Mouse (Mus musculus) heart, postnatal 14 days (tissue): ENCODE data around the gene Krt13. TPM values are rescaled to one million over a fixed set of nuclear protein-coding genes. Genes with fewer than 3 reads are reported as not detected.

Source experiments
- DNase-seq, 2 experiments: peaks; one replicate each; pipeline ENCODE4 v3.0.0; 2021 to 2022
- intact Hi-C: fragments of 180-260 bp; cut with DNase I; formaldehyde crosslinking; loops from one replicate; pipeline ENCODE4 v1.15.1; 2025
- long read RNA-seq, 2 experiments: library from polyadenylated mRNA; stranded (forward); transcript quantifications; one replicate each; pipeline ENCODE4 v2.0.0; 2021
- total RNA-seq, 2 experiments: library from RNA; stranded (reverse); gene quantifications; 2 replicates each; pipeline ENCODE4 v1.2.3; 2021

Krt13 gene
- not detected for total RNA-seq
- long read RNA-seq, experiment 1 = 0 reads
- long read RNA-seq, experiment 2 = 0 reads

DNA sequence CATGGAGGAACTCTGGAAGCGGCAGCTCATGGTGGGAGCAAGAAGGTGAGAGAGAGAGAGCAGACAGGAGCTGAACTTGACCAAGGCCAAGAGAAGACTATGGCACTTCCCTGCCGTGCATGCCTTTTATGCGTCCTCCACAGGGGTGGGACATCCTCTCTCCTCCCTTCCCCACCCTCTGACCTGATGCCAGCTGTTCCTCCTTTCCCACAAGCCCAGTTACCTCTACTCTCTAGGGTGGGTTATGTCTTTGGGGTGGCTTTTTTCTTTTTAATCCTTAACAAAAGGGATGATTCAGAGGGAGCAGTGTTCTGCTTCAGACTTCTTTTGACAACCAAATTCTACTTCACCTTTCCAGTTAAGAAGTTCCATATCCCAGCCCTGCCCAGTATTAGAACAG is at the start of gene Krt13:
Krt13 (minus strand) TSS at position 101 of the 400 bp plus-strand sequence.
- DNase-seq = no peak
- intact Hi-C loops = no loop called here

DNA sequence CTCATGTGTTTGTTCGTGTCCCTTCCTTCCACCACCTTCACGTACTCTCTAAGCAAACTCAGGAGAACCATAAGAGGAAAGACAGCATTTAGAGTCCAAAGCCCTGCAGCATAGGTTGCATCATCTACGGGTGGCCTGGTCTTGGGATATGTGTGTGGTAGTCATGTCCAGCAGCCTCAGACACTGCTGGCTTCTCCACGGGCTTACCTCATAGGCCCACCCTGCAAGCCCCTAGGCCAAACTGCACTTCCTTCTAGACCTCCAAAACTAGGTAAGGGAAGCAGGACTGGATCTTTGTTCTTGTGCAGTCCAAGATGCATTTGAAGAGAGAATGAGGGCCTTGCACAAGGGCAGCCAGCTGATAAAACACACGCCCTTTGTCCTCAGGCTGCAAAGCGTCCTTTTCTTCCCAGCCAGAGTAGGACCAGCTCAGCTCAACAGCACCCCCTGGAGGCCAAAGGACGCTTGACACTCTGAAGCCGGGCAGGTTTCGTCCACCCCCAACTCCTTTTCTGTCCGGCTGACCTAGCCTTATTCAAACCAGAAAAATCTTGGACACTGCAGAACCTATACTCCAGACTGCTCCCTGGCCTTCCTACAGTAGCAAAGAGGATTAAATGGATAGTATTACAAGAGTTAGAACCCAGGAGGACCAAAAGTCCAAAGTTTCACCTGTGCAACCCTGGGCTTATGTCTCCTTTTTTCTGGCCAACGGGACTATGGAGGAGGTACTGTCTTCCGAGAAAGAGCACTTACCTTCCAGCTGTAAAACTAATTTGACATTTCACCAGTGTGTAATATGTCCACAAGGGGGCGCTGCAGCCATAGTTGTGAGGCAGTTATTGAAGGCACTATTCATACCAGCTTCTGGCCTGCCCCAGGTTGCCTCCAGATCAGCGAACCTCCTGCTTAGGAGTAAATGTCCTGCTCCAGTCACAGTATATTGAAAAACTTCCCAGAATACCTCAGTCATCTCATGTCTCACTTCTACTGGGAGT is 47.7 kb upstream of the Krt13 start:
- intact Hi-C loops = loop anchor here (1.0 to 10.0 kb wide), 5 partner anchors 107 to 784 kb away; partner anchors contain the start of gene Krt10
- peak; percentile 74 to 85 for DNase-seq

DNA sequence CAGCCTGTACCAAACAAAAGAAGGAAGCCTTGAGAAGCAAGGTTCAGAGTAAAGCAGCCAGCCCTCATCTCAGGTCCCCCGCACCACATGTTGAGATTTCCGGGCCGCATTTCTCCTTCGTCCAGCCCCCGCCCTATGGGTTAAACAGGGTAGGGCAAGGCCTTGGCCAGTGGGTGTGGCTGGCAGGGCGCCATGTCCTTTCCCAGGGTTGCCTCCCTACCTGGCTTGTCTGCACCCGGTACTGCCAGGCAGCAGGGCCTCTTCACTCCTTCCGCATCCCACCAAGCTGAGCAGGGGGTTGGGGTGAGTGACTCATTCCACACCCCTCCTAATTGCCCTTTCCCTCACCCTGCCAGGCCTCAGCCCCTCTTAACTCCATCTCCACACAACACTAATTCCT is 46.7 kb upstream of the Krt13 start:
- intact Hi-C loops = loop anchor here (2.0 to 10.0 kb wide), 4 partner anchors 106 to 783 kb away; partner anchors contain the start of gene Krt10
- peak; percentile 40 to 61 for DNase-seq

DNA sequence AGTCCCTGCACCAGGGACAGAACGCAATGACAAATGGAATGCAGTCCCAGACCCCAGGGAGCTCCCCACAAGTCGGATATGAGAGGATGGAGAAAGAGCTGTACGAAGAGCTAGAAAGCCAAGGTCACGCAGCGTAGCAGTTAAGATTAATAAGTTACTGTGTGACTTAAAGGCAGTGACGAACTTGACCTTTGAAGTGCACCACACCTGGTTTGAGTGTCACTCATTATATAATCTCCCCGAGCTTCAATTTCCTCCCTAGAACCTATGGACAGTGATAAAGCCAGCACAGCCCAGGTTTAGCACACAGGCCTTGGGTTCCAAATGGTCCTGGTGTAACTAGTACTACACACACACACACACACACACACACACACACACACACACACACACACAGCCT is 43.0 kb upstream of the Krt13 start:
- intact Hi-C loops = loop anchor here (10.0 kb wide), 1 partner anchor 780 kb away; the partner anchor contains the start of gene Krt10
- no peak for DNase-seq

DNA sequence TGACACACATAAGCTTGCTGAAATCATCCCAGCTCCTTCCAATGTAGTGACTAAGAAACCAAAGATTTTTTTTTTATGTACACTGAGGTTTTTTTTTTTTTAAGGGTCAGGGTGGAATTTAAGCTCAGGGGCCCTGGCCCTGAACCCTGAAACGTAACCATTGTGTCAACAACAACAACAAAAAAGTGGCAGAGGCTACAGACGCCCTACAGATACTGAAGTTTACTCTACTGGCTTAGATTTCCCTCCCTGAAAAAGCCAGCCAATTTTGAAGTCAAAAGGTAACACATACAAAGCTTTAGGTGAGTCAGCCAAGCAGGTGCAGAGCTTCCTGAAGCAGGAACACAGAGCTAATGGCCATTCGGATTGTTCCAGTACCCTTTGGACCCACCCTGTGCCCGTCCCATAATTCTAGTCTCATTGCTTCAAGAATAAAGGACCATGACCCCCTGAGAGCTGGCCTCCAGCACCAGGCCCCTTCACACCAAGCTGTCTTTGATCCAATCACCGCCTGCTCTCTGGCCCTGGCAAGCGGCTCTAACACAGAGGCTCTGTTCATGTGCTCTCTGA is 36.6 kb upstream of the Krt13 start:
- DNase-seq = no peak
- intact Hi-C loops = no loop called here

DNA sequence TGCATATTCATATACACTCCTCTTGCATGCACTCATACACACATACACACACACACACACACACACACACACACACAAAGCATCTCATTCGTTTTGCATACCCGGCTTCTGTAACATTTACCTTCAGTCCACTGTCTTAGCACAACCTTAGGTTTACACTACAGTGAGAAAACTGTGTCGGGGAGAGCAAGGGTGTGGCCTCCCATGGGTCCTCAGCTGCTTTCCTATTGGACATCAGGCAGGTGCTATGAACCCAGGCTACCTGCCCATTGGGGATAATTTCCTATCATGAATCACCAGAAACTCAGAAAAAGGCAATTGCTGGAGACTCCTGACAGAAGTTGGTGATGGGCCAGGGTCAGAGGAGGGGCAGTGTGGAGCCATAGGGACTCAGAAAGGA is 36.0 kb upstream of the Krt13 start:
- no peak for DNase-seq
- intact Hi-C loops = no loop called here

DNA sequence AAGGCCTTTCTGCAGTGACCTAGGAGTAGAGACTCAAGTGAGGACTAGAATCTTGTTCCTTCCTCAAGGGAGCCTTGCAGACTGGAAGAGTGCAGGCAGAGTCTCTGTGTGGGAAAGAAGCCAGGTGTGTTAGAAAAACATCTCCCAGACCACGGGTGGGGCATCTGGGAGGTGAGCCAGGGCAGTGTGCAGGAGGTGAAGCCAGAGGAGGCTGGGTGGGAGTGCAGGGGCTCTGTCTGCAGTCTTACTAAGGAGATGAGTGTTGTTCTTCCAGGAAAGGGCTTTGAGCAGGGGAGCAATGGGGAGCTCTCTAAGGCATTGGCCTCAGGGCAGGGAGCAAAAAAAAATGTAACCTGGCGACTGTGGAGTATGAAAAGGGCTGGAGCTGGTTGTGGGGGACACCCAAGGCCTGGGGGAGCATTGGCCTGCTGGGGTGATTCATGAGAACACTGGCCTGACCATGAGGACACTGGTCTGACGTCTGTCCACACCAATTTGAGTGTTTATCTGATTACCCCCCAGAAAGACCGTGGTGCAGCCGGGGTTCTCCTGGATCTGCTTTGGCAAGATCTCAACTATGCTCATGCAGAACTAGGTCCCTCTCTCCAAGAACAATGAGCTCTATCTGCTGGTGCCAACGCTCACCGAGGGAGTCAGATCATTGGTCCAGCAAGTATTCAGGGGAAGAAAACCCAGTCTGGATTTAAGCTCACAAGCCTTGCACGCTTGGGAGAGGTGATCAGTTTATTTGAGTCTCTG is 34.3 kb upstream of the Krt13 start:
- DNase-seq = peak in 1 of 2 experiments; percentile 20
- intact Hi-C loops = no loop called here

DNA sequence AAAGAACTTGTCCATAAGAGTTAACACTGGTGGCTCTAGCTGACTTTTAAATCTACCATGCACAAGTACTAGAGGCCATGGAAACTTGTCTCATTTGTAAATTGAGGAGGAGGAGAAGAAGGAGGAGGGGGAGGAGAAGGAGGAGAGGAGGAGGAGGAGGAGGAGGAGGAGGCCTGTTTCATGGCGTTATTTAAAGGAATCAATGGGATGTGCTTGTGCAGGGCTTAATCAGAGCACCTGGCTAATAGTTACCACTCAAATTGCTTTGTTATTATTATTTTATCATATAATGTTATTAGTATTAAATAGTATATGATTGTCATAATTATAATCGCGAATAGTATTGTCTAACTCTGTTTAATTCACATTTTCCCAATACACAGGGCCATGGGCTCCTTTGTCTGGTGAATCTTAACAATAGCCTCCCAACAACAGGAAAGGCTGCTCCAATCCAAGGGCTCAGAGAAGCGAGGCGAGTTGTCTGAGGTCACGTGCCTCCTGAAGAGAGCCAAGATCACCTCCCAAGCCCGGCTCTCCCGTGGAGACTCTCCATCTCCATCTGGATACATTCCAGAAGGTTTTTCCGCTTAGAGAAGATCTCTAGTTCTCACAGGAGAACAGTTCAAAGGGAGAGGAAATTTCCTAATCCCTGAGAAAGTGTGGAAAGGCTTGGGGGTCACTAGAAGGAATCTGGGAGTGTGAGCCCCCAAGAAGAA is 27.4 kb upstream of the Krt13 start, which contains the start of gene Krt19:
Krt19 (minus strand) TSS at position 51 of the 716 bp plus-strand sequence.
- intact Hi-C loops = no loop called here
- DNase-seq = no peak

DNA sequence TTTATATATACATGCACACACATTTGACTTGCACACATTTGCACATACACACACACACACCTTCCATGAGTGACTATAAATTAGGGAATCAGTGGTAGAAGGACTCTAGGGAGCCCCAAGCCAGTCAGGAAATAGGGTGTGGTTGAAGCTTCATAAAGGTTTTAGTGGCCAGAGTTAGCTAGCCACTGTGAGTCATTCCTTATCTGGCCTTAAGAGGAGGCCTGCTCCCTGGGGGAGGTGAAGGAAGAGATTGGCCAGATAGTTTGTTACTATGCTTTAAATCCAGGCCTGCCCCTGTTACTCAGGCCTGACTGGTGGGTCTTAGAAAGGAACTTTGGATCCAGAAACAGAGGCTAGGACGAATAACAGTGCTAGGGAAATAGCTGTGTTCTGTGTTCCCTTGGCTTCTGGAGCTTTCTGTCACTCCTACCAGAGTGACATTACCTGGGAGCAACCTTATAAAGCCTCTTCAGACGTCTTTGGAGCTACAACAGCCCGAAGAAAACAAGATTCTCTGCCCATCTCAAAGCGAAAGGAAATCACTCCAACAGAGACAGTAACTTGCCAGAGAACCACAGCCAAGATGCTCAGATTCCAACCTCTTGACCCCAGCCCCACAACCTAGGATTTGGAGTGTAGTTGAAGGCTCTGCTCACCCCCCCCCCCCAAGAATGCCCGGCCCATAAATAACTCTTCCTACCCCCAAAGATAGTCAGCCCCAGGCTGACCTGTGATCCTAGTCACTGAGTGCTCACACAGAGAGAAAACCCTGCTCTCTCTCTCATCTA is 26.4 kb upstream of the Krt13 start:
- intact Hi-C loops = no loop called here
- DNase-seq = no peak

DNA sequence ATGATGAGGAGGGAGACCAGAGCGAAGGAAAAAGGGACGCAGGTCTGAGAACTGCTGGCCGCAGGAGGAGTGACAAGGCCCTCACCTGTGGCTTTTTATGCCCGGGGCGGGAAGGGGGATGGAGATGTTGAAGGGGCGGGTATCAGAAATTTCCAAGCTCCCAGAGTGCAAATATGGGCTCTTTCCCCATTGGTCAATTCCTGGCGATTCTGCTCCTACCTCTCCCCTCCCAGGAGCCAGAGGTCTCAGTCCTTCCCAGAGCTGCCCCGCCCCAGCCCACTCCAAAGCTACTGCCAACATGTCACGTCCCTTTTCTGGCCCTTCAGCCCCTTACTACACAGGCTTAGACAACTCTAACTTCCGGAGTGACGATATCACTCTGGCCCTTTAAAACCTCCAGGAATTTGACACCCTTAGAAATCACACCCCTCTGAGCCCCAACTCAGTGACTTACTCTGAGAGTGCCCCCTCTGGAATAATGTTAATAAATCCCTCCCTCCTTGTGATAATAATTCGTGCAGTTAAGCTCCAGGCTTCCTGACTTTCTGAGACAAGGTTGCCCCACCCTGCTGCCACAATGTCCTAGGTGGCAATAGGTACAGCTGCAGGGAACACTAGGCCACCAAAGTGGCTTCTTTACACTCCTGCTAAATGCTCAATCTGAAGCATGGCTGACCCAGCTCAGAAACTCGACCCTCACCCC is 24.6 kb upstream of the Krt13 start:
- DNase-seq = no peak
- intact Hi-C loops = no loop called here

DNA sequence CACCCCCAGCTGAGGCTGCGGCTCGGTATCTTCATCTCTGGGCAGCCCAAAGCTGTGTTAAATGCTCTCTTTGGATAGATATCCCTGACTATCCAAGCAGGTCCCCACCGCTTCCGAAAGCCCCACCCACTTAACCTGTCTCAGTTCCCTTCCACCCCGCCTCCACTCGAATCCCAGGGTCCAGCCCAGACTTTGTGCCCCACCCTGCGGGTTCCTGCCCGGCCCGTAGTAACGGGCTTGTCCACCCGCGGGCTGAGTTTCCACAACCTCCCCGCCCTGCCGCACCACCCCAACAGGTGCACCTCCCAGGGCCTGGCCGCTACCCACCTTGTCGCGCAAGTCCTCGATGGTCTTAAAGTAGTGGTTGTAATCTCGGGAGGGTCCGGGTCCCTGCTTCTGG is 23.7 kb upstream of the Krt13 start:
- no peak for DNase-seq

DNA sequence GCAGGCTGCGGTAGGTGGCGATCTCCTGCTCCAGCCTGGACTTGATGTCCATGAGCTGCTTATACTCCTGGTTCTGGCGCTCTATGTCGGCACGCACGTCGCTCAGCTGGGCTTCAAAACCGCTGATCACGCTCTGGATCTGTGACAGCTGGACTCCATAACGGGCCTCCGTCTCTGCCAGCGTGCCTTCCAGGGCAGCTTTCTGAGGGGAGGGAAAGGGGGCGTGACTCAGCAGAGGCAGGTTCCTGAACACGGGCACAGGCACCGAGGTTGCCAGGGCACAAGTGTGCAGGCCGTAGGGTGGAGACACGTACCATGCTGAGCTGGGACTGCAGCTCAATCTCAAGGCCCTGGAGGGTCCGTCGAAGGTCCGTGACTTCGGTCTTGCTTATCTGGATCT is 19.6 kb upstream of the Krt13 start:
- DNase-seq = no peak
- intact Hi-C loops = no loop called here

More for the DNA sequence above, 23.7 kb upstream of the Krt13 start:
- intact Hi-C loops = no loop called here

DNA sequence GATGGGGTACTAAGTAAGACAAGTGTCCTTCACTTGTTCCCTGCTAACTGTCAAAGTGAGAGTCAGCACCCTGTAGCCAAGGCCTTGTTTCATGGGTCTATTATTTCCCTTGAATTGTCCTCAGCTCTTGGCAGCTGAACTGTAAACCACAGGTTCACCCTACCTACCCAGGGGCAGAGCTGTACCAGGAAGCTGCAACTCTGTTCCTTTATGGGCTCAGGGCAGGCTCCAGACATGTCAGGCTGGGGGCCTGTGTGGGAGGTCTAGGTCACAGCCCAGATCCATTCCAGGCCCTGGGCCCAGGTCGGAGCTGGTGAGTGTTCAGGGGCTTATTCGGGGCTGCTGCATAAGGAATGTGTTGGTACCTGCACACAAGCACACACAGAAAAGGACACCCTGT is 18.0 kb upstream of the Krt13 start:
- no peak for DNase-seq
- intact Hi-C loops = no loop called here

DNA sequence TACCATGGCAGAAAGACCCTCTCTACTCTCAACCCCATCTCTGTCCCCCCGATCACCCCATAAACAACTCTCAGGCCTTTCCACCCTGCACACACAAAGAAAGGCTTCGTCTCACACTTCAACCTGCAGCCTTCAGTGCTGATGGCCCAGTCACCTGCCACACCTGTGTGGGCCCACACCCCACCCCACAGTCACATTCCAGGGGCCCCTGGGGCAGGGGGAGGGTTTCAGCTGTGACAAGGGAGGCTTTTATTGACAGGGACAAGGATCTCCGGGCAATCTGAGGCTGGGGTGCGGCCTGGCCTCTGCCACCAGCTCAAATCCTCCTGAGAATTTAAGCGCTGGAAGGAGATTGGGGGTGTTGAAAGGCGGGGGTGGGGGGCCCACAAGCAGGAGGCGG is 17.4 kb upstream of the Krt13 start:
- intact Hi-C loops = no loop called here
- no peak for DNase-seq

DNA sequence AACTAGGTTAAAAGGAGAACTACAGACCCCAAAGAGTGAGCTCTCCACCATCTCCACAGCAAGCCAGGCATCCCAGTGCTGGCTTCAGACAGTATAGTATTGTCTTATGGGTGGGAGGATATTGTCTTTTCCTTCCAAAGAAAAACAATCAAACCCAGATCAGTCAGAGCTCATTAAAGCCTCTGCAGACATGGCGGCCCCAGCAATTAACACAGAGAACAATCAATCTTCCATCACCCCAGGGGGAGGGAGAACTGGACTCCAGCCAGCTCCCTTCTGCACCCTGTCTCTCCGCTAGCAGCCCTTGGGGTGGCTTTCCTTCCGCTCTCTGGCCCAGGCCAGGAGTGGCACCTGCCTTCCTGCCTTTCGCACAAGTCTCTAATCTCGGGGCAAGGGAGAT is 16.3 kb upstream of the Krt13 start:
- intact Hi-C loops = no loop called here
- DNase-seq = no peak

DNA sequence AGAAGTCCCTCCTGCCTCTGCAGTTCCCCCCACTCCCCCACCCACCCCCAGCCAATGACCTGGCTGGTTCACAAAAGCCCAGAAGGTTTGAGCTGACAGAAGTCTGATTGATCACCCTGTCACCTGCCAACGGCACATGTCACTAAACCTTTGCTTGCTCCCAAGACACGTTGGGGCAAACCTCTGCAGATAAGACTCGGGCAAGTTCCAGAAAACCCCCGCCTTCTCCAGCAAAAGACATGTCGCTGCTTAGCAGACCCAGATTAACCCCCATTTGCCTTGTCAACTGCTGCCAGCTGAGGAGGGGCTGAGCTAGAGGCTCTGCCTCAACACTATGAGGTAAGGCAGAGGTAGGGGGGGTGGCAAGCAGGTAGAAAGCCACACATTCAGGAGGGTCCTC is 15.2 kb upstream of the Krt13 start:
- no peak for DNase-seq
- intact Hi-C loops = no loop called here

DNA sequence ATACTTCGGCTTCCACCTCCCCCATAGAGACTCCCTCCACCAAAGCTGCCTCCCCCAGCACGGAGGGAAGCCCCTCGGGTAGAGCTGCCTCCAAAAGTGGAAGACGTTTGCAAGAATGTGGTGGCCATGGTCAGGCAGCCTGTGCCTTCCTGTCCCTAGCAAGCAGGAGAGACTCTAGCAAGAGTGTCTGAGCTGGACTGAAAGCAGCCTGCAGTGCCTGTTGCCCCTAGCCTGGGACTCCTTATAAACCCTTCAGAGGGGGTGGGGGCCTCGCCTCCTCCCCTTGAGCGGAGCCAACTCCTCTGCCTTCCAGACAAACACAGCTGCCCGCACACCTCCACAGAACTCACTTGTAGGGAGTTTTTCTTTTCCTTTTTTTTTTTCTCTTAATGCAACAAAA is 14.4 kb upstream of the Krt13 start, which contains the start of gene Krt15:
Krt15 (minus strand) TSS at position 198 of the 400 bp plus-strand sequence.
- no peak for DNase-seq
- intact Hi-C loops = no loop called here

DNA sequence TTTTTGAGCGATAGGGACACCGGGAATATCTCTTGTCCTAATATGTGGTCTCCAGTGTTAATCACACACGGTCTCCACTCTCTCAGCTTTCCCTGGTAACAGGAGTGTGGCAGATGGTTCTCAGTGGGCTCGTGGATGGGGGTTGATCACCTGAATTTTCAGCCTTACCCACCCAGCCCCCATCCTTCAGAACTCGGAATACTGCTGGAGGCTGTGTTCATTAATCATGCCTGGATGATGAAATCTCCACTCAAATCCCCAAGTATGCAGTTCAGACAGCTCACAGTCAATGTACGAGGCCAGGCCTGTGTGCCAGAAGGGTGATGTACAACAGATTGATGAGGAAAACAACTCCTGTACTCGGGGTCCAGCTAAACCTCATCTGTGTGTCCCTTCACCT is 3.5 kb upstream of the Krt13 start:
- intact Hi-C loops = no loop called here
- no peak for DNase-seq

DNA sequence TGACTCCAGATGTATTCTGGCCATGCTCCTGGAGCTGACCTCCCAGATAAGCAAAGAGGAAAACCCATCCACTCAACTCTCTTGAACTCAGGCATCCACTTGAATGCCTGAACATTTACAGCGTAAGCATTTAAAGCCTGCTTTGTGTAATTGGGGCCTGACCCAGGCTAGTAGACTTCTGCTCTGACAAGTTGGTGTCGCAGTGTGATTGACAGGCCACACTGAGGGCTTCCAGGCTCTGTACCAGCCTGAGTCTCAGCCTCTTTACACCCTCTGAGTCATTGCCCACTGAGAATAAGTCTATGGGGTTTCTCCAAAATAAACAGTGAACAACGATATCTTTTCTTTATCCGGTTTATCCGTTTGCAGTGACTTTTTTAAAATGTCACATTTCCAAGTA is 1.0 kb downstream of the Krt13 start:
- intact Hi-C loops = no loop called here
- DNase-seq = no peak
